Mouse (Mus musculus) G1E (cell line): ENCODE measurements around the gene Sgcb.

Experiments used
- CTCF ChIP-seq: IDR thresholded peaks from 2 replicates; pipeline ENCODE4 v1.5.1; 2012; ENCODE audit warnings: low read depth, low read length, inconsistent platforms, mixed read lengths
- GATA1 ChIP-seq: IDR thresholded peaks from 2 replicates; pipeline ENCODE4 v1.6.1; 2012; ENCODE audit warnings: borderline replicate concordance, low read length, inconsistent platforms, mixed read lengths
- GATA2 ChIP-seq: IDR thresholded peaks from 2 replicates; pipeline ENCODE4 v1.6.1; 2012; ENCODE audit warnings: low read depth, low read length, inconsistent platforms, borderline replicate concordance
- POLR2AphosphoS5 ChIP-seq: IDR thresholded peaks from 2 replicates; pipeline ENCODE4 v1.6.1; 2012; ENCODE audit warnings: low read depth, low read length, inconsistent platforms; ENCODE audit not compliant: insufficient replicate concordance
- TAL1 ChIP-seq: conservative IDR thresholded peaks from 2 replicates; pipeline ENCODE4 v1.6.1; 2012; ENCODE audit warnings: low read depth, low read length, inconsistent platforms, mixed read lengths

DNA sequence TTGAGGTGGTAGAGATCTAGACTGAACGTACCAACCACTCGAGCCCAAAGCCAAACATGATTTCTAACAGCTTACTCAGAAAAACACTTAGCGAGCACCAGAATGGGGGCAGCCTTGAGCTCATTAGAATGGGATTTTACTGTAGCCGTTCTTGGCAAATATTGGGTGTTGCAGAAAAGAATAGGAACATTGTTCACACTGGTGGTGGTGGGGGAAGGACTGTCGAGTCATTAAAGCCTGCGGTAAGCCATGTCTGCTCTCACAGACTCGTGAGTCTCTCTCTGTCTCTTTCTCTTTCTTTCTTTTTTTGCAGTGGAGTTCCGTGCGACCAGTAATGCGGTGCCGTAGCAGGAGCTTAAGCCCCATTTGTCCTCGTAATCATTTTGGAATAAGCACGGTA is 29.0 kb upstream of the Sgcb start:
- TF ChIP-seq CTCF, result no peak
- TF ChIP-seq GATA1, result no peak
- no peak for TF ChIP-seq POLR2AphosphoS5
- no peak for TF ChIP-seq GATA2
- TF ChIP-seq TAL1, result no peak
